Mouse (Mus musculus) cortical plate, adult 2 months (tissue): ENCODE data around the gene Ift43. TPM values are rescaled to one million over a fixed set of nuclear protein-coding genes. Genes with fewer than 3 reads are reported as not detected.

Source experiments
- H3K27ac ChIP-seq: fragments of 200-500 bp; 2 replicates; pipeline ENCODE4 v1.5.1; 2012; ENCODE audit warnings: low read length, control low read depth, inconsistent platforms; ENCODE audit not compliant: insufficient read depth
- H3K4me1 ChIP-seq: fragments of 200-500 bp; 2 replicates; pipeline ENCODE4 v1.6.1; 2011; ENCODE audit warnings: low read length; ENCODE audit not compliant: control insufficient read depth, insufficient read depth
- H3K4me3 ChIP-seq: fragments of 200-500 bp; 2 replicates; pipeline ENCODE4 v1.5.1; 2011; ENCODE audit warnings: mild to moderate bottlenecking, low read length, control low read depth; ENCODE audit not compliant: insufficient read depth
- CTCF ChIP-seq: fragments of 200-500 bp; IDR thresholded peaks from 2 replicates; pipeline ENCODE4 v1.5.1; 2011; ENCODE audit warnings: mild to moderate bottlenecking, control low read depth, low read length; ENCODE audit not compliant: insufficient read depth; ENCODE audit errors: extremely low read depth
- POLR2A ChIP-seq: fragments of 200-500 bp; IDR thresholded peaks from 2 replicates; pipeline ENCODE4 v1.6.1; 2011; ENCODE audit warnings: mild to moderate bottlenecking, low read length, control low read depth; ENCODE audit not compliant: insufficient read depth; ENCODE audit errors: extremely low read depth
- polyA plus RNA-seq: library from polyadenylated mRNA; depleted of rRNA; stranded (reverse); fragments of >200 nt; gene quantifications from 2 replicates; pipeline ENCODE4 v1.2.3, GENCODE M21; 2012; rRNA removed

The Ift43 gene
- polyA plus RNA-seq, 1 experiment: 22.1 TPM

DNA sequence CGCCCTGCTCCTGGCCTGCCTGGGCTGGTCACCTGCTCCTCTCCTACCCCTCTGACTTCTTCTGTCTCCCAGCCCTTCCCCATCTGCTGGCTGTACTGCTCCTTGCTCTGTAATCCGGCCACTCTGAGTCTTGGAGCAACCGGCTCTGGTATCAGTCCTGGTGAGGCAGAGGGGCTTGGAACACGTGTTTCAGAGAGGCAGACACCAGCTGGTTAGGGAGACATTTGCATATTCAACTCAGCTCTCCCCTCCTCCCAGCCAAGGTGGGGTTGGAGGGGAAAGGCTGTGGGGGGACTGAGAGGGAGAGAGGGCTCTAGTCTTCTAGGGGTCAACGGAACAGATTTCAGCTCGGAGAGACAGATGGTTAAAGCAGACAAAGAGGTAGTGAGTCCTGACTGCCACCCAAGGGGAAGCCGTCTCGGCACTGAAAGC, 99.0 kb downstream of the Ift43 start:
- TF ChIP-seq POLR2A (no peak), CTCF (no peak)
- no peak overlapping the region for H3K27ac ChIP-seq
- no peaks in the 10 kb centered on the region; the same call in 1 of the 2 replicates for H3K4me1 ChIP-seq
- no peak overlapping the region for H3K4me3 ChIP-seq

DNA sequence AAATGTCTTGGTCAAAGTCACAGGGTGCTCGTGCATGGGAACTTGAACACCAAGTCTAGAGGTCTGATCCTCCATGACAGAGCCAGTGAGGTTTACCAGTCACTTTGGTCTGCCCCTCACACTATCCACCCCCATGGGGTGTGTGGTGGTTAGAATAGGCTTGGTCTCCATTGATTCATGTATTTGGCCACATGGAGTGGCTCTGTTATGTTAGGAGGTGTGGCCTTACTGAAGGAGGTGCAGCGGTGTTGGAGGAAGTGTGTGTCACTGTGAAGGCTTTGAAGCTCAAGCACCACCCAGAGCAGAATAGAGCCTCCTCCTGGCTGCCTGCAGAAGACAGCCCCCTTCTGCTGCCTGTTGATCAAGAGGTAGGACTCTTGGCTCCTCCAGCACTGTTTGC, 99.5 kb downstream of the Ift43 start:
- TF ChIP-seq POLR2A: no peak
- no peak for TF ChIP-seq CTCF
- no peaks in the 10 kb centered on the region; the same call in 1 of the 2 replicates for H3K4me1 ChIP-seq
- H3K27ac ChIP-seq: no peak overlapping the region
- no peak overlapping the region for H3K4me3 ChIP-seq

DNA sequence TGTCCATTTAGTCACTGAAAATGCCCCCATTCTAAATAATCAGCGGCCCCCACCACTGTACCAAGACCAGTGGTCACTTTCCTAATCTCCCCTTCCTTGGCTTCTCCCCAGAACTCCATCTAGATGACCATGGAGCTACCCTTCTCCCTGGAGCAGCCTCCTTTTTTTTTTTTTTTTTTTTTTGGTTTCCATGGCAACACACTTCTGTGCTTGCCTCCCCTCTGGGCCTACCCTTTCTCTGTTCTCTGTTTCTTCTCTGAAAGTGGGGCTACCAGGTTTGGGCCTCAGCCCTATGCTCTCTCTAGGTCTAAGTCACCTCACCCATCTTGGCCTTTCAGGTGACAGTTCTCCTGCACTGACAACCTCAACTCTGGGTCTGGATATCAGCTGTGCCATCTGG, 100.1 kb downstream of the Ift43 start:
- Histone ChIP-seq H3K27ac (no peak overlapping the region), H3K4me1 (no peaks in the 10 kb centered on the region; the same call in 1 of the 2 replicates), H3K4me3 (no peak overlapping the region)
- TF ChIP-seq POLR2A (no peak), CTCF (no peak)

GRCm38 (mm10) chr12:86188161-86188560, 105.8 kb downstream of the Ift43 start:
- H3K4me3 ChIP-seq: no peak overlapping the region
- no peak for TF ChIP-seq POLR2A
- peak; percentile 31 for TF ChIP-seq CTCF
- H3K4me1 ChIP-seq: no peaks in the 10 kb centered on the region
- H3K27ac ChIP-seq: no peak overlapping the region

DNA sequence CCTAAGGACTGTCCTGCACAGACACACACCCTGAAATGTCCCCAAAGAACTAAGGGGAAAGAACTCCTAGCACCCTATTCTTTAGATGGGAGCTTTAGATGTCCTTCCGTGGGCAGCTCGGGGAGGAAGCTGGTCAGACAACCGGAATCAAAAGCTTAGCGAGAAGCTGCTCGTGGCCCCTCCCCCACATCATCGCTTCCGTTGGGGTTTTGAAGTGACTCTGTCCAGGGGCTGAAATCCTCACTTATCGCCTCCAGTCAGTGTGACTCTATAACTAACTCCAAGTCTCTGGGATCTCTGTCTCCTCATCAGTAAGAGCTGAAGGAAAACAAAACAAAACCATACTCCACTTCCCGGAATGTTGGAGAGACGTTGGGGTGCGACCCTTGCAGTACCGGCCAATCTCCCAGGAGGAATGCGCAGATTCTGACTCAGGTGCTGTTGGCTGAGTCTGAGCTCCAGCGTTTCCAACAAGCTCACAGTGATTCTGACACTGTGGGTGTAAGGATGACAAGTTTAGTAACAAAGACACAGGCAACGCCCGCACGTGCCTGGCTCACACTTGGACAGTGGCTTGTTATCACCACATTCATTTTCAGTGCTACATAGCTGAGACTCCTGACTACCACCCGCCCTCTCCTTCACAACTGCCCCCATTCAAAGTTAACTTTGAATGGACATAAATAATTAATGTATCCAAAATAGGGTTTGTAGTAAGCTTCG, 107.4 kb downstream of the Ift43 start:
- no peak overlapping the region for H3K4me3 ChIP-seq
- TF ChIP-seq CTCF (no peak), POLR2A (no peak)
- no peak overlapping the region for H3K27ac ChIP-seq
- no peaks in the 10 kb centered on the region for H3K4me1 ChIP-seq

DNA sequence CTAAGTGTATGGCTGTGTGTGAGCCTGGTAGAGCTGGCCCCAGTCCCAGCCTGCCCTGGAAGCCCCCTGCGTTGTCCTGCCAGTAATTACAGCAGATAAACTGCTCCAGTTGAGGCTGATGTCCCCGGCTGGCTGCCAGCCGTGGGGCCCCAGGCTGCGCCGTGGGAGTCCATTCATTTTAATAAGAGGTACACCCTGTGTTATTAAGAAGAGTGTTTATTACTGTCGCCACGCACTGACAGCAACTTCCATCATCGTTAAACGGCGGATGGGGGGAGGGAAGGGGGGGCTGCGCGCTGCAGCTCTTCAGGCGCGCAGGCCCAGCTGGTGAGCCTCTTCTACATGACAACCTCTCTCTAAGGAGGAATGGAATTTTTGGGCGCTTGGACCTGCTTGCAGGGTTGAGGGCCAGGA, 109.7 kb downstream of the Ift43 start:
- H3K27ac ChIP-seq: no peak overlapping the region
- H3K4me1 ChIP-seq: no peaks in the 10 kb centered on the region
- H3K4me3 ChIP-seq: no peak overlapping the region
- TF ChIP-seq POLR2A: no peak
- no peak for TF ChIP-seq CTCF

- TF ChIP-seq POLR2A (no peak), CTCF (no peak)
- Histone ChIP-seq H3K4me1 (no peaks in the 10 kb centered on the region), H3K4me3 (no peak overlapping the region), H3K27ac (no peak overlapping the region)
Measured at GRCm38 (mm10) chr12:86196944-86197343, 114.6 kb downstream of the Ift43 start.

- H3K4me3 ChIP-seq: no peak overlapping the region
- TF ChIP-seq POLR2A (no peak), CTCF (no peak)
- H3K4me1 ChIP-seq: no peaks in the 10 kb centered on the region
- H3K27ac ChIP-seq: no peak overlapping the region
Measured at GRCm38 (mm10) chr12:86203443-86204057, 121.2 kb downstream of the Ift43 start.

GRCm38 (mm10) chr12:86211099-86211520, 128.8 kb downstream of the Ift43 start:
- H3K27ac ChIP-seq: no peak overlapping the region
- H3K4me3 ChIP-seq: no peak overlapping the region
- TF ChIP-seq POLR2A (no peak), CTCF (no peak)
- H3K4me1 ChIP-seq: no peaks in the 10 kb centered on the region

Other genes starting within 250 kb of the Ift43 start
- 10.0 and 10.5 TPM in 2 replicates for gene Tgfb3, start 3.5 kb upstream of the Ift43 start, polyA plus RNA-seq
- gene Gpatch2l, start 159.3 kb downstream of the Ift43 start, polyA plus RNA-seq: 21.2 and 21.3 TPM in 2 replicates